Mouse (Mus musculus) midbrain, embryonic 10.5 days (tissue): ENCODE measurements at regions not wholly inside any gene's neighbourhood (a gene's known extent, or its start where the extent isn't known, plus 50 kb on each side); places are given as distances from the start of the nearest gene placed in this dataset.

Experiments used
- DNase-seq: peaks from one replicate; pipeline ENCODE4 v3.0.0-alpha.2; 2017; ENCODE audit warnings: low spot score
- H3K27ac ChIP-seq: fragments of 300-500 bp; sonication (generic); replicated peaks from 2 replicates; pipeline ENCODE4 v1.5.1; 2016; ENCODE audit warnings: mild to moderate bottlenecking
- H3K27me3 ChIP-seq: fragments of 300-500 bp; sonication (generic); 2 replicates; pipeline ENCODE4 v1.6.1; 2016; ENCODE audit warnings: low read depth, mild to moderate bottlenecking; ENCODE audit not compliant: poor library complexity, severe bottlenecking
- H3K36me3 ChIP-seq: fragments of 300-500 bp; sonication (generic); 2 replicates; pipeline ENCODE4 v1.6.1; 2016; ENCODE audit warnings: mild to moderate bottlenecking, moderate library complexity
- H3K4me1 ChIP-seq: fragments of 300-500 bp; sonication (generic); 2 replicates; pipeline ENCODE4 v1.6.1; 2016
- H3K4me3 ChIP-seq: fragments of 300-500 bp; sonication (generic); 2 replicates; pipeline ENCODE4 v1.5.1; 2016; ENCODE audit warnings: mild to moderate bottlenecking, moderate library complexity
- H3K9me3 ChIP-seq: fragments of 300-500 bp; sonication (generic); replicated peaks from 2 replicates; pipeline ENCODE4 v1.6.1; 2016; ENCODE audit warnings: mild to moderate bottlenecking
- WGBS: fragments of 180-500 bp; shearing (Covaris S2); methylation state at CpG from one replicate; pipeline ENCODE4 v1.1.7; 2016; 5-methylcytosine and 5-hydroxymethylcytosine counted together

DNA sequence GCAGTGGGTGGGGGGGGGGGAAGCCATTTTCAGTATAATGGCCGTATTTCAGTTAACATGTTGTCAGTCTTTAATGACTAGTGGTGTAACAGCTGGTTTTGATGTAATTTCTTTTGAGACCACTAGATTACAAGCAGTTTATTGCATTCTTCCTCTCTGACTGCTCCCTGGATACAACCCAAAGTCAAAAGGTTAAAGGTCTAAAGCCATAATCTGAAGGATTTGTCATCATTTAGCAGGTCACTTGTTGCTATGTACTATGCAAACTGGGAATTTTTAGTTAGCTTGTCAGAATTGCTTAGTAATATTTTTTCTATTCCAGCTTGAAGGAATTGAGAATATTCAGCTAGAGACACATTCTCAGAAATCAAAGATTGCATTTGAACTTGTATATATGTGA lies 403.4 kb downstream of the Tmem161b start:
- Histone ChIP-seq H3K36me3 (no peaks in the 10 kb centered on the region), H3K4me3 (no peak overlapping the region), H3K27ac (peak overlapping the region; percentile 69; the same call in 1 of the 2 replicates), H3K4me1 (peaks cover 23% of the 10 kb centered on the region), H3K9me3 (no peaks in the 10 kb centered on the region), H3K27me3 (peaks cover 67% of the 10 kb centered on the region)
- DNase-seq: peak; percentile 22
- WGBS: 29% methylated on average over 1 of the region's 1 CpGs

DNA sequence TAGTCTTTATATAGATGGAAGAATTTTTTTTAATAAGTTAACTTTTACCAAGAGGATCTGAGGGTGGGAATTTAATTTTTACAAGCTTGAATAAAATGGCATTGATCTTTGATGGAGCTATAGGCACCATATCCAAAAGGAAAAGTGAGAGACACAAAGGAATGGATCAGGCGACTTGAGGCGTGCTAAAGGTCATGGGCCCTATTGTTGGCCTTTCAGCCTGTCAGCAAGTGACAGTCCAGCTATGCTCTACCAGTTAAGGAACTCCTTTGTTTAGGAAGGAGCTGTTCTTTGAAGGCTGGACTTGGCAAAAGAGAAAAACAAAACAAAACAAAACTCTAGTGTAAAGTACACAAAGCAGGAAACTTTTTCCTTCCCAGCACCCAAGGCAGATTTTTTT lies 403.8 kb downstream of the Tmem161b start:
- peak; percentile 44 for DNase-seq
- peaks cover 23% of the 10 kb centered on the region for H3K4me1 ChIP-seq
- peak overlapping the region; percentile 69; the same call in 1 of the 2 replicates for H3K27ac ChIP-seq
- WGBS: 26% methylated on average over 2 of the region's 2 CpGs
- no peaks in the 10 kb centered on the region for H3K36me3 ChIP-seq
- H3K9me3 ChIP-seq: no peaks in the 10 kb centered on the region
- H3K27me3 ChIP-seq: peaks cover 71% of the 10 kb centered on the region
- no peak overlapping the region for H3K4me3 ChIP-seq

- Histone ChIP-seq H3K4me3 (no peak overlapping the region), H3K27ac (peak overlapping the region; percentile 69; the same call in 1 of the 2 replicates), H3K36me3 (no peaks in the 10 kb centered on the region), H3K9me3 (no peaks in the 10 kb centered on the region), H3K4me1 (peaks cover 23% of the 10 kb centered on the region), H3K27me3 (peaks cover 72% of the 10 kb centered on the region)
- DNase-seq: peak; percentile 17
- 34% methylated on average over 1 of the region's 1 CpGs for WGBS
Observed at GRCm38 (mm10) chr13:84626397-84626796, 404.3 kb downstream of the Tmem161b start.

DNA sequence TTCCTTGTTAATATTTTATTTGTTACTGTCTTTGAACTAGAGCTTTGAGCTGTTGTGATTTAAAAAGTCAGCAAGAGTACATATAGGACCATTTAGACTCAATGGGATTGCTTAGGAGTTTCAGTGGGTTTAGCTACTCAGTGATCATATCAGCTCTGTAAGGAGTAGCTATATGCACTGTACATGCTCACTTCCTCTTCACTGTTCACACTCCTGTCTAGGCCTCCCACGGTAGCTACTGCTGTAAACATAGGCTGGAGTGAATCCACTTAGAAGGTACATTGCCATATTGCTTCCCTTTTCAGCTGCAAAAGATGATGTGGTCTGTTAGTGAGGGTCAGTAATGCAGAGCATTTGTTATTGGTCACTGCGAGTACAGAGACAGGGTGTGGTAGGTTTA lies 408.6 kb downstream of the Tmem161b start:
- Histone ChIP-seq H3K4me3 (no peak overlapping the region), H3K9me3 (no peaks in the 10 kb centered on the region), H3K27ac (no peak overlapping the region), H3K4me1 (peaks cover 10% of the 10 kb centered on the region), H3K36me3 (no peaks in the 10 kb centered on the region), H3K27me3 (peaks cover 63% of the 10 kb centered on the region)
- WGBS: 92% methylated on average over 2 of the region's 2 CpGs
- no peak for DNase-seq

DNA sequence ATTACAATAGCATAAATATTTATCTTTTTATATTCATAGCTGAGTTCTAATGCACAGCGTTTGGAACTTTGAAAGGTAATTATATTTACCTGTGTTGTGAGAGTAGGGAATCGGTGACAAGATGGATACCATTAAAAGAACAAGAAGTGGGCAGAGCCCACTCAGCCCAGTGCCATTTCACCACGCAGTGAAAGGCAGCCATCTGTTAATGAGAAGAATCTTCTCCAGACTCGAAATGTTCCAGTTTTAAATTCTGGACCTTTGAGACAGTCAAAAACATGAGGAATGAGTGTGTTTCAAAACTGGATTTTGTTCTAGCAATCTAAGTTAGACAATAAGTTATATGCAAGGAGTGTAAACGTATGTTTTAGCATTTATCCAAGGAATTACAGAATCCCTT lies 410.4 kb downstream of the Tmem161b start:
- WGBS: 81% methylated on average over 5 of the region's 5 CpGs
- no peak overlapping the region for H3K27ac ChIP-seq
- no peaks in the 10 kb centered on the region for H3K4me1 ChIP-seq
- peaks cover 77% of the 10 kb centered on the region for H3K27me3 ChIP-seq
- no peaks in the 10 kb centered on the region for H3K9me3 ChIP-seq
- DNase-seq: no peak
- H3K36me3 ChIP-seq: no peaks in the 10 kb centered on the region
- no peak overlapping the region for H3K4me3 ChIP-seq

DNA sequence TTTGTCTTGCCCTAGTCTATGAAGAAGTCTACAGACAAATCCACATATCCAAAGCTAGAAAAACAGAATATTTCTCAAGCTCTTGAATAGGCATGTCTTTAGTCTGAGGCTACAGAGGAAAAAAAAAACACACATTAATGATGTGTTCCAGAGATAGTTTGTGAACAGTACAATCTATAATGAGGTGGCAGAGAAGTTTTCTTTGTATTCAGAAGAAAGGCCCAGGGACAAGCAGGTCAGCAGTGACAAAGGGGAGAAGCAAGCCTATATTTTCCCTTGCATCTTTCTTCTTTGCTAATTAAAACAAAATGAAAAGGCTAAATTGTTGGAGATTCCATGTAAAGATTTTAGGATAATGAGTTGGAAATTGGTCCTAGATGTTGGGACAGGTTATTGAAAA lies 414.7 kb downstream of the Tmem161b start:
- DNase-seq: no peak
- no peak overlapping the region for H3K27ac ChIP-seq
- no peaks in the 10 kb centered on the region for H3K9me3 ChIP-seq
- peaks cover 15% of the 10 kb centered on the region for H3K4me1 ChIP-seq
- H3K27me3 ChIP-seq: peaks cover 56% of the 10 kb centered on the region
- no peaks in the 10 kb centered on the region for H3K36me3 ChIP-seq
- no peak overlapping the region for H3K4me3 ChIP-seq

- no peaks in the 10 kb centered on the region for H3K9me3 ChIP-seq
- WGBS: 88% methylated on average over 1 of the region's 1 CpGs
- no peak for DNase-seq
- peaks cover 59% of the 10 kb centered on the region for H3K27me3 ChIP-seq
- H3K36me3 ChIP-seq: no peaks in the 10 kb centered on the region
- H3K27ac ChIP-seq: no peak overlapping the region
- peaks cover 15% of the 10 kb centered on the region for H3K4me1 ChIP-seq
- H3K4me3 ChIP-seq: no peak overlapping the region
Observed at GRCm38 (mm10) chr13:84637606-84638005, 415.5 kb downstream of the Tmem161b start.

DNA sequence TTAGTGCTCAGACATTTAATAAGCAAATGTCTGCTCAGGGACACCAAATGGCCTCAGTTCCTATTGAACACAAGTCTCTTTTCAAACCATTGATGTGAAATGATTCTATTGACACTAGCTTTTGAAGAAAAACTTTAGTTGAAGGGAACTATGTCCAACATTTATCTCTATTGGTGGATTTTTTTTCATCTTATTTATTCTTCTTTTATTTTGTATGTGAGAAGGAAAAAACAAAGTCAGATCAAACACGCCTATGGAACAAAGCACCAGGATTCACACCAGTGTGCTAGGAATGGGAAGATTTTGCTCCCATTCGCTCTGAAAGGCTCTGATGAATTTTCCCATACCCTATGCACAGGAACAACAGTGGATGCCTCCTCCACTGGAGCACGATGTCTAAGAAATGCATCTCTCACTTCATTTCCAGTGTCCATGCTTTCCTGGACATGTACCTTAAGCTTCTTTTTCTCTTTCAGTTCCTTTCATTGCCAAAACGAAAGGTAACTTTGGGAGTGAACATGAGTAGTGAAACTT lies 416.4 kb downstream of the Tmem161b start:
- no peak overlapping the region for H3K4me3 ChIP-seq
- H3K27me3 ChIP-seq: peaks cover 54% of the 10 kb centered on the region
- no peaks in the 10 kb centered on the region for H3K9me3 ChIP-seq
- H3K36me3 ChIP-seq: no peaks in the 10 kb centered on the region
- H3K4me1 ChIP-seq: peaks cover 15% of the 10 kb centered on the region
- DNase-seq: no peak
- WGBS: 51% methylated on average over 4 of the region's 4 CpGs
- H3K27ac ChIP-seq: no peak overlapping the region; the same call in 1 of the 2 replicates

DNA sequence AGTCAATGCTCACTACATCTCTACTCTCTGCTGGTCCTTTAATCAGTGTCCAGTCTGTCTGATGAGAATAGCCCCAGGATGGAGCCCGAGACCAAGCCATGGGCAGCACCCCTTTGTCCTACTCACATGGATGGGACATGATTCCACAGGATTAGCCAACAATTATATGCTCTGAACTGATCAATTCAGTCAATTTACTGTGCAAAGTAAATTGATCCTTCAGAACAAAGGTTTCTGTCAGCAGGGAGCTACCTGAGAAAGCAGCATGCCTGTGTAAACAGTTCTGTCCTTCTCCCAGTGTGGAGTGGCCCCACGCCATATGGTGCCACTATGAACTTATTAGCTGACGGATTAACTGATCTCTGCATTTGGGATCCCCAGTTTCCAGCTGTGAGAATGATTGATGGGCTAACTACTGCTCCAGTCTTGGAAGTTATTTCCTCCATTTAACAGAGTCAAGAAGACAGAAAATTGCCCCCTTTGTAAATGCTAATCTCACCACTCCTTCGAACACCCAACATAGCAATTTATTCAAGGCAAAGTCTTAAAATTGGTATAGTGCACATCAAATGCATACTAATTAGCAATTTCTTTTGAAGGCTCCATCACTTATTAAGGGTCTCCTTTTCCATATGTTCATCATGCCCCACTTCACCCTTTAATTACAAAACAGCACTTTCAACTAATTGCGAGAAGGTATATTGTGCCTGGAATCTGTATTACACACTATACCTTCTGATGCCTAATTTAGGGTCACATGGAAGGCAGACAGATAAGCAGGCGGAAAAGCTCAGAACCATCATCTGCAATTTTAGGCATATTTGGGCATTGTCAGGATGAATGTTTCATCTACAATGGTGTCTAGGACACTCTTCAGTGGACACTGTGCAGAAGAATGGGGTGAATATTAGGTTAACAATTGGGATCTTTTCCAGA lies 417.3 kb downstream of the Tmem161b start:
- peaks cover 54% of the 10 kb centered on the region for H3K27me3 ChIP-seq
- H3K9me3 ChIP-seq: no peaks in the 10 kb centered on the region
- peaks cover 15% of the 10 kb centered on the region for H3K4me1 ChIP-seq
- WGBS: 37% methylated on average over 6 of the region's 6 CpGs
- H3K36me3 ChIP-seq: no peaks in the 10 kb centered on the region
- no peak overlapping the region for H3K27ac ChIP-seq
- DNase-seq: peak; percentile 34
- no peak overlapping the region for H3K4me3 ChIP-seq

DNA sequence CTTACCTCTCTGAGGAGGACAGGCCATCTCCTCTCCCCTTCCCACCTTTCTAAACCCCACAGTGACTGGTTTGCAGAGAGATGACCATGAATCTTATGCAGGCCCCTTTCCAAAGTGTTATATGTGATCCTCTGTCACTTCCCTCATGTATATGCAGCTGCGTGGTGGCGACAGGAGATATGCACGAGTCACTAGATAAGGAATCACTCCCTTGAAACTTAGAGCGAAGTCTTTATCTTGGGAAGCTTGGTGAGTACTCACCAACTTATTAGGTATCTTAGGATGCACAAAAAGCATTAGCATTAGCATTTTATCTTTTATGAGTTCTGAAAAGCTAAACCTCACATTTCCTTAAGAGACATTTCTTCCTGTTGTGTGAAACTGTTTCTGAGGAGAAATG lies 421.9 kb downstream of the Tmem161b start:
- Histone ChIP-seq H3K4me1 (peaks cover 7% of the 10 kb centered on the region), H3K4me3 (no peak overlapping the region), H3K36me3 (no peaks in the 10 kb centered on the region), H3K27ac (no peak overlapping the region), H3K9me3 (no peaks in the 10 kb centered on the region), H3K27me3 (peaks cover 33% of the 10 kb centered on the region)
- WGBS: 92% methylated on average over 4 of the region's 4 CpGs
- DNase-seq: no peak

- no peaks in the 10 kb centered on the region for H3K4me1 ChIP-seq
- peaks cover 19% of the 10 kb centered on the region for H3K27me3 ChIP-seq
- H3K36me3 ChIP-seq: no peaks in the 10 kb centered on the region
- no peaks in the 10 kb centered on the region for H3K9me3 ChIP-seq
- no peak overlapping the region for H3K4me3 ChIP-seq
- no peak overlapping the region for H3K27ac ChIP-seq
- WGBS: 85% methylated on average over 1 of the region's 1 CpGs
- DNase-seq: no peak
Observed at GRCm38 (mm10) chr13:84646899-84647298, 424.8 kb downstream of the Tmem161b start.

DNA sequence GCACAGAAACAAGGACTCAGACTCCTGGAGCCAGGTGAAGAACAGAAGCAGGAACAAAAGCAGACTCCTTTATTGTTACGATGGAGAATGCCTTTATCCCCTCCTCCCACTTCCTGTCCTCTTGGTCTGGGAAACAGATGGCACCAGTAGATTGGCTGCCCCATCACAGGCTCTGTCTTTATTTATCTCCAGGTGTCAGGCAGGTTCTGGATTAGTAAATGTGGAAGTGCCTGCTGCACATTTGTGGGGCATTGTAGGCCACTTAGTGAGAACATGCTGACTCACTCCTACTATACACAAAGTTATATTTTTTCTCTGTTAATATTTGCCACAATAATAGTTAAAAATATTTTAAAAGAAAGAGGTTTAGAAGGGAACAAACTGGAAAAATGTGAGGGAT lies 426.0 kb downstream of the Tmem161b start:
- 77% methylated on average over 1 of the region's 1 CpGs for WGBS
- Histone ChIP-seq H3K27ac (no peak overlapping the region), H3K36me3 (no peaks in the 10 kb centered on the region), H3K4me3 (no peak overlapping the region), H3K27me3 (peaks cover 11% of the 10 kb centered on the region), H3K9me3 (no peaks in the 10 kb centered on the region), H3K4me1 (no peaks in the 10 kb centered on the region)
- DNase-seq: no peak

DNA sequence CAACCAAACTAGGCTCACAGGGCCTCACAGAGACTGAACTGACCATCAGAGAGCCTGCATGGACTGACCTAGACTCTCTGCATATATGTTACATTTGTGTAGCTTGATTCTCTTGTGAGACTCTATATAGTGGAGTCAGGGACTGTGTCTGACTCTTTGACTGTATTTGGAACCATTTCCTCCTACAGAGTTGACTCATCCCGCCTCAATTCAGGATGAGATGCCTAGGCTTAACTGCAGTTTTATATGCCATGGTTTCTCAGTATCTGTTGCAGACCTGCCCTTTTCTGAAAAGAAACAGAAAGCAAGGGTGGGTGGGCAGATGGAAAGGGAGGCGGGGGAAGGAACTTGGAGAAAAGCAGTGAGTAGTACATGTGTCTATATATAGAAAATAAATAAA lies 441.9 kb downstream of the Tmem161b start:
- 93% methylated on average over 2 of the region's 2 CpGs for WGBS
- DNase-seq: no peak

More for the DNA sequence above, 441.9 kb downstream of the Tmem161b start:
- H3K27me3 ChIP-seq: no peaks in the 10 kb centered on the region
- H3K4me1 ChIP-seq: no peaks in the 10 kb centered on the region
- H3K4me3 ChIP-seq: no peak overlapping the region
- H3K27ac ChIP-seq: no peak overlapping the region
- no peaks in the 10 kb centered on the region for H3K9me3 ChIP-seq
- no peaks in the 10 kb centered on the region for H3K36me3 ChIP-seq
